Mouse (Mus musculus): ENCODE results near the gene Ccdc70.

GRCm38 (mm10) chr8:22013034-22013707 lies 43.6 kb downstream of the Ccdc70 start:
- TF ChIP-seq TCF12 (IDR thresholded peaks at IDR 0.05; ENCODE audit: insufficient read depth, poor library complexity, severe bottlenecking): no peak
- no peak for TF ChIP-seq POLR2AphosphoS2 (IDR thresholded peaks at IDR 0.05; ENCODE audit: insufficient read length, low read depth)
- no peak for TF ChIP-seq MAX (IDR thresholded peaks at IDR 0.05; ENCODE audit: low read depth)
- no peak for TF ChIP-seq REST (IDR thresholded peaks at IDR 0.05; ENCODE audit: insufficient read depth, insufficient read length)
- TF ChIP-seq E2F4 (IDR thresholded peaks at IDR 0.05; ENCODE audit: insufficient read depth): no peak
- no peak for TF ChIP-seq POLR2A (IDR thresholded peaks at IDR 0.05; ENCODE audit: insufficient read length, low read depth)
- TF ChIP-seq CEBPB (IDR thresholded peaks at IDR 0.05; ENCODE audit: insufficient read depth, poor library complexity, severe bottlenecking): no peak
- TF ChIP-seq TCF3 (IDR thresholded peaks at IDR 0.05; ENCODE audit: insufficient read length, low read depth): no peak

All from myocyte (in vitro differentiated cells).